17 mouse cellular contexts compared by ENCODE assay signal in the genomic region with DNA sequence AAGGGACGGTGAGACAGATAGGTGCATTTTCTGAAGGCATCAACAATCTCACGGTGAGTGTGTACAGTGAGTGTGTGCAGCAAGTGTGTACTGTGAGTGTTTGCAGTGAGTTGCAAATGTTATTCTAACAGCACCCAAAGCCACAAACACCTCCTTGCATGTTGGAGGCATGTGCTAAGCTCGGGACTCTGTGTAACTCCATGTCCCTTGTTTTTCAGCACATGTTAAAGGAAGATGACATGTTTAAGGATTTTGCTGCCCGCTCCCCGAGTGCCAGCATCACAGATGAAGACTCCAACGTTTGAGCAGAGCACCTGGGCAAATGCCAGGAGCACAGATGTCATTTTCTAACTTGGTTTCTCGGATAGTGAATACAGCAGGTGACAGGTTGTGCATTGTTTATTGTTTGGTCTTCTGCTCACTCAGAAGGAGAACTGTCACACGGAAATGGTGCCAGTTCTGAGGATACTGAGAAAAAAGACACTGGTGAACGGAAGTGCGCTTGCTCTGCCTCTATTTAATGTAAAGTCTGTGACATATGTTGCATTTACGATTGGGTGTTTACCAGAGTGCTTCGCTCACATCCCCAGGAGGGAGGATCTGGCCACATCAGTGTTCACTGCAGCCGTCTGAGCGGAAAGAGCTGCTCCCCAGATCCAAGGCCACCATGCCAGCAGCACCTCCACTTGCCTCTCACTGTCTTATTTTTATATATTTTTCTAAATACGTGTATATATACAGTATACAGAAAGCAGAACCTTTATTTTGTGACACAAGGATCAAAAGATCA. TPM values are rescaled to one million over a fixed set of nuclear protein-coding genes. Genes with fewer than 3 reads are reported as not detected.
DNase-seq lines count a peak whose midpoint lies in the region; ATAC-seq lines count a peak whose summit lies in the region.
"Had no signal": no experiment of that assay in that cellular context is flagged by ENCODE, and none has a peak within 500 bp of the region (broad histone marks: within the 10 kb centered on the region; RNA-seq: fewer than 3 reads in every experiment).

No protein-coding gene starts in this region.

- no peak for ATAC-seq in megakaryocyte-erythroid progenitor cell, adult 5-6 weeks (replicated peaks; ENCODE audit: low FRiP score, low TSS enrichment, poor library complexity, severe bottlenecking)
- ATAC-seq: midbrain, embryonic 16.5 days had no signal

- DNase-seq in heart, adult 11 months: peak; percentile 59
- no peak for DNase-seq in heart, postnatal 14 days
- DNase-seq in brain, adult 2 months (ENCODE audit: low read depth, low spot score): peak; percentile 84
- peak; percentile 64 for DNase-seq in cerebellum, adult 11 months
- DNase-seq in cerebellum, postnatal 10 days: peak; percentile 79 to 85
- DNase-seq in thymus, postnatal 14 days: no peak
- DNase-seq in urinary bladder, postnatal 25 days (ENCODE audit: low spot score): no peak
- DNase-seq: B cell, adult 2 months; gastrocnemius, postnatal 10 days; kidney, adult 8-10 months; kidney, postnatal 14 days; lung, adult 2 months; right cerebral cortex, postnatal 4 days; thymus, postnatal 25 days had no signal

- intact Hi-C loops in heart, postnatal 14 days (cut with DNase I): no loop called here

RNA-seq across cellular contexts. Expression of gene Rep15, which starts 2.1 kb away (rescaled TPM):
- total RNA-seq in heart, postnatal 14 days (2021): 1 to 10 TPM in 1 of 2 experiments, under 1 TPM in 1; 0.68 to 1.2 TPM
- total RNA-seq in megakaryocyte-erythroid progenitor cell, adult 5-6 weeks (2014; fragmentation: Nextera tagmentation): 1.0 and 1.3 TPM in 2 replicates
- 0.57 TPM in 1 of 2 replicates, not detected in the other for total RNA-seq in megakaryocyte-erythroid progenitor cell, adult 5-6 weeks (2017)

RNA-seq across cellular contexts. Expression of gene Mrps35, which starts 12.3 kb away (rescaled TPM):
- 100 to 1,000 TPM; 173 to 181 TPM for total RNA-seq in heart, postnatal 14 days (2021)
- 94.4 and 113 TPM in 2 replicates for total RNA-seq in megakaryocyte-erythroid progenitor cell, adult 5-6 weeks (2014; fragmentation: Nextera tagmentation)
- 115 and 125 TPM in 2 replicates for total RNA-seq in megakaryocyte-erythroid progenitor cell, adult 5-6 weeks (2017)

RNA-seq across cellular contexts. Expression of gene Mansc4, which starts 56.5 kb away (rescaled TPM):
- total RNA-seq in heart, postnatal 14 days (2021): not detected
- not detected in 2 replicates for total RNA-seq in megakaryocyte-erythroid progenitor cell, adult 5-6 weeks (2014; fragmentation: Nextera tagmentation)
- not detected in 2 replicates for total RNA-seq in megakaryocyte-erythroid progenitor cell, adult 5-6 weeks (2017)
- total RNA-seq: gastrocnemius, postnatal 10 days; heart, adult 18-20 months had no signal

Comparison
In these comparisons a context has a peak if more than half of its experiments do, and no peak if none do; other contexts are left out.
1. DNase-seq: peak in heart, adult 11 months (single experiment), brain, adult 2 months (single experiment), cerebellum, adult 11 months (single experiment) and cerebellum, postnatal 10 days (2 of 2); none in heart, postnatal 14 days (0 of 2), thymus, postnatal 14 days (single experiment) and urinary bladder, postnatal 25 days (single experiment).